Mouse (Mus musculus) left cerebral cortex, postnatal 36 days (tissue): ENCODE measurements at regions not wholly inside any gene's neighbourhood (a gene's known extent, or its start where the extent isn't known, plus 50 kb on each side); places are given as distances from the start of the nearest gene placed in this dataset.
A peak's percentile ranks its signal among the peaks of the same experiment; 100 is the strongest.

Source experiments
- DNase-seq, 2 experiments: peaks; one replicate each; pipeline ENCODE4 v3.0.0; 2021 to 2022; ENCODE audit warnings: low spot score in 2 of 2, mixed read lengths in 1 of 2
- intact Hi-C: fragments of 180-260 bp; cut with DNase I; formaldehyde crosslinking; loops from one replicate; pipeline ENCODE4 v1.15.1; 2025

DNA sequence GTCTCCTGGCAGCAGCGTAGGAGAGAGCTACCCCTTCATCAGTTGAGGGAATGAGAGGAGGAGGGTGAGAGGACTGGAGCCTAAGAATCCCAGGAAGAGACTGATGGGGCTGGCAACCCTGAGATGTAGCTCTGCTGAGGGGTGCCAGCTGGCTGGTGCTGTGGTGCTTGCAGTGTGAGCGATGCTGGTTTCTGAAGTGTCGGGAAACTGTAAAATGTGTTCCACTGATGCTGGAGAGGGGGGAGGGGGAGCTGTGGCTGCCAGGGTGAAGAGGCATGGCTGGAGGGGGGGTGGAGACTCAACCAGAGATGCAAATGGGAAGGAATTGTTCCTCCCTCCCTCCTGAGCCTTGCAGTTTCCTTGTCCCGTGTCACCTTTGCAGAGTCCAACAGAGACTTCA, 102.0 kb upstream of the Max start:
- DNase-seq: no peak
- intact Hi-C loops: no loop called here

DNA sequence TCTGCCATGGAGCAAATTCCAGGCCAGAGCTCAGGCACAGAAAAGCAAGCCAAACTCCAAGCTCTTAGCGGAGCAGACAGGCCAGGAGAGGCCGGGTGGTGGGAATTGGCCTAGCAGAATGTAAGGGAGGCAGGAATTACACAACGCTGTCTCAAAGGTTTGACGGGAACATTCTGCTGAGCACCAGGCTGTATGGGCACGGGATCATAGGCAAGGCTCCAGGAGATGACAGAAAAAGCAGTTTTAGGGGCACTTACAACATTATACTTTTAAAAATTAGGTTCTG, 99.5 kb upstream of the Max start:
- DNase-seq: no peak
- intact Hi-C loops: no loop called here

DNA sequence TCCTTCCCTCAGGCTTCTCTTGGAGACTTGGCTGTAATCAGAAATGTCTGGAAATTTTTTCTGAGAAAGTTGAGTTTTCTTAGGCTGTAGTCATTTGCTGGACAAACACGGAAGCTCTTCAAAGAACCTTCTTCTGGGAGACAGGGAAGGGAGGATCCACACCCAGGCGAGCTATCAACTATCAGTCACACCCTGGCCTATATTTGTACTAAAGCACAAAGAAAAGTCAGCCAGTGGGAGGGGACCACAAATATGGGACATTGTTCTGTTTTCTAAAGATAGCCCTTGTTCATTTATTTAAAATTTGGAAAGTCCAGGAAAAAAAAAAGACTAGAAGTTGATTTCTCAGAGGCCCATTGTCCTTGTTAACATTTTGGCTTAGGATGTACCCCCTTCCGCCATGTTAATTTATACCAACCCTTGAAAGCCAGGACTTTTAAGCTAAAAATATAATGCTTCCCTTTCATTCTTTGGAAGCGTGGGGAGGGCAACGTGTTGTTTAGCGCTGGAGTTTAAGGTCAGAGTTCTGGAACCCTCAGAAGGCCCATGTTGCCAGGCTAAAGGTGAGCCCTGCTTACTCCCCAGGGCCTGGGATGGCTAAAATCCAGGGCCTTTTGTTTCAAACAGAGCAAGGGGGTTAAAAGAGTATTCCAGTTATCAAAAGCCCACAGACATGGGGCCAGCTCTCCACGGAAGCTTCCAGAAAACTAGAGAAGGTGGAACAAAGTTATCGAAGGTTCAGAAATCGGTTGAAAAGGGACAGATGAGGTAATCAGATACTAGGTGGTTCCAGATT, 99.0 kb upstream of the Max start:
- intact Hi-C loops: no loop called here
- DNase-seq: no peak

DNA sequence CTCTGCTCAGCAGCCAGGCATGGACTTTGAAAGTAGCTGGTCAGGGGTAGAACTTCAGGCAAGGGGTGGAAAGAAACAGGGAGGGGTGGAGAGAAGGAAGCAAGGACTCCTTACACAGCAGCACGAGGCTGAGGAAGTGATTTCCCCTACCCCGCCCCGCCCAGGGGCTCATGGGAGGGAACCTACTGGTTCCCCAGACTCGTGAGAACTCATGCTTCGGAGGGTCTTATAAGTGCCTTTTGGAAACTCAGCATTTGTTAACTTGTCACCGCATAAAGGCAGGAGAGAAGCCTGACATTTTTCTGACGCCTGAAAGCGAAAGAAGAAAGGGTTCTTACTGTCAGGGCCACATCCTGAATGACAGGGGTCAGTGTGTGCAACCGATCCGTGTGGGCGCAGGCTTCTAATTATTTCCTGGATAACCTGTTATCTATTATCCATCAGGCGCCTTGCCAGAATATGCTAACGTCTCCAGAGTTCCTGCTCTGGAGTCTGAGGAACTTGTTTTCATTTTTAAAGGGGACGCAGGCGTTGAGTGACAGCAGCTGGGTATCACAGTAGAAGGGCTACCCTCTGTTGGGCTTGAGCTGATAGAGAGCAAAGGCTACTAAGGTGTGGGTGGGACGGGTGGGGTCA, 98.2 kb upstream of the Max start:
- intact Hi-C loops: no loop called here
- no peak for DNase-seq

DNA sequence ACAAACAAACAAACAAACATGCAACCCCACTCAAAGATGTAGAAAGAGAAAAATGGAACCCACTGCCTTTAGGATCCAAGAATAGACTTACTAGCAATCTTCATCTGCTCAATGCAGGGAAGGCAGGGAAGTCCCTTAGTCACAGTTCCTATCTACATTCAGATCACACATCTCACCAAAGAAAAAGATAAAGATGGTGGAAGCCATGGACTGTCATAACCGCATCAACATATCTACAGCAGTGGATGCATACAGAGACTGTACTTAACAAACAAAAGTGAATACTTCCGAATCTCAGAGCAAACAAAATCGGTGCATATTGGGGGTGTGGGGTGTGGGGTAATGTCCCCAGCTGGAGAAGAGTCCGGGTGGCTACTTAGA, 97.7 kb upstream of the Max start:
- DNase-seq: no peak
- intact Hi-C loops: no loop called here

DNA sequence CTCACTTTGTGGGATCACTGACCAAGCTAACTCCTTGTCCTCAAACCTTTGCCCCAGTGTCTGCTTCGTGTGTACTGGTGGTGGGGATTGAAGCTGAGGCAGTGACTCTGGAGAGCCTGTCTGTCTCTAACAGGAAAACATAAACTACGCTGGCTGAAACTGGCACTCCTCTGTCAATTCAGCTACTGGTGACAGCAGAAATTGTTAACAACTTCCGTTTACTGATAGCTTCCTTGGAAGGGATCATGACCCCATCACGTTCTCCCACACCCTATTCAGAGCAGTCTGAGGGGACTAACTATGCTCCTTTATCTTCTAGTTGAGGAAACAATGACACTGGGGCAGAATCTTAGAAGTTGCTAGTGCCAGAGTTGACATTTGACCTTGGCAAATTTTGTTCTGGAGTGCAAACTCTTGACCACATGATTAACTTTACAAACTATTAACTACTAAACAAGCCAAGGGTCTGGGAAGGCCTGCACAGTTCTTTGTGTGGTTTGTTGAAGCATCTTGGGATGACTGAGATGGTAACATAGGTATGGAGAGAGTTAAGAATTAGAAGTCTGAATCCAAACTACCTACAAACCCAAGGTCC, 96.7 kb upstream of the Max start:
- DNase-seq: no peak
- intact Hi-C loops: no loop called here

DNA sequence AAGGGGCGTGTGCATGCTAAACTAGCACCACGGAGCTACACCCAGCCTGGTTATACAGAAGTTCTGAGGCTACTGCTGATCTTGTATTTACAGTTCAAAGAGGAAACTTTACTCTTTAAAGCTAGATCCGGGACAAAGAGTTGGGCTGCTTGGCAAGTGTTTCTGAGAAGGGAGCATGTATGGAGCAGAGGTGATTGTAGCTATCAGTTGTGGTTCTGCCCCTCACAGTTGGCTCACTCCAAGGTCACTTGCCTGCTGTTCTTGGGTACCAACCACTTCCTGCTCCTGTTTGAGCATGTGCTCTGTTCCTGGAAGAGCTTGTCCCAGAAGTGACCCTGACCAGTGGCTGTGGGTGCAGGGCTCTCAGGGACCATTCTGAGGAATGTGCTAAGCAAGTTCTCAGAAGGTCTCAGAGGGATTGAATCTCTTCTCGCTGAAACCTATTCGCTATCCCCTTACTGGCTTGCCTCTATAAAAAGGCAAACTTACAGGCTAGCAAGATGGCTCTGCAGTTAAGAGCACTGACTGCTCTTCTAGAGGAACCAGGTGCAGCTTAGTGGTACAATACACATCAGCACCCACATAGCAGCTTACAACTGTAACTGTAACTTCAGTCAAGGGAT, 94.9 kb upstream of the Max start:
- intact Hi-C loops: no loop called here
- DNase-seq: no peak

DNA sequence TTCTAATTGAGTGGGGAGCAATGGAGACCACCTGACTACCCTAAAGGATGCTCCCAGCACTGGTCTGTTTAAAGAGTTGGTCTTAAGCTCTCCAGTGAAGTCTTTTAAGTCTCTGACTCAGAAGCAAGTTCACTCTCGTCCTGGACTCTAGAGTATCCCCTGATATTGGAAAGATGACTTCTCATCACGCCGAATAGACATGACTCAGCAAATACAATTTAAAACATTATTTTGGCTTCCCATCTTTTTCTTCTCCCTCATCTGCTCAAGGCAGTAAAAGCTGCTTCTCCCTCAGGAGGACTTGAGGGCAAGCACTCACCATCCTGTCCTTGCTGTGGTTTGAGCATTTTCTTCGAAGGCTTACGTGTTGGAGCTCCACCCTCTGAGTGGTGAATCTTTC, 92.7 kb upstream of the Max start:
- intact Hi-C loops: no loop called here

DNA sequence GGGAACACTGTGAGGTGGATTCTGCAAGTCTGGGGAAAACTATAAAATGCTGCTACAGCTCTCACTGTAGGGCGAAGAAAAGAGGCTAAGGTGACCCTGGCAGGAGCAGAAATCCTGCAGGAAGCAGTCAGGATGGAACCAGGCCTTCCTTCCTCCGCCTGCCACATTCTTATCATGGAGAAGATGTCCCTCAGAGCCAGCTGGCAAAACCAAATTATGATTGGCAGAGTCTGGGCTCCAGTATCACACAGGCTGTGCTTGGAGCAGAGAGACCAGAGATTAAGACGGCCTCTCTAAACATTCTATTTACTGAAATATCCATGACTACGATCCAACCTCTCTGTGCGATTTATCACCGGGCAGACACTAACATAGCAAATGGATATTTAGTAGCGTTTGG, 92.2 kb upstream of the Max start:
- intact Hi-C loops: no loop called here
- no peak for DNase-seq

More for the DNA sequence above, 92.7 kb upstream of the Max start:
- no peak for DNase-seq

DNA sequence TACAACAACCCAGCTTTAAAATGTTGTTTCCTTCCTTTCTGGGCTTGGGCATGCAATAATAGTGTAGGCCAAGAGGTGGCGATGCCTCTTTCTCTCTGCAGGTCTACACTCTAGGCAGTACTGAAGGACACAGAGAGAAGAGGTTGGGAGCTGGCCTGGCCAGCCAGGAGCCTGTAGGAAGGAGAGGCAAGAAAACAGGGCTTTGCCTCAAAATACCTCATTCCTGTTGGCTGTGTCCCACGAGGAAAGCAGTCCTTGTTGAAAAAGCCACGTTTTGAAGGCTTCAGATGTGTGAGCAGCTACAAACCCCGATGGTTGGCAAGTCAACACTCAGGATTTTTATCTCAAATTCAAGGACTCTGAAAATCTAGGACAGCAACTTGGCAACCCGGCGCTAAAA, 90.9 kb upstream of the Max start:
- intact Hi-C loops: no loop called here

DNA sequence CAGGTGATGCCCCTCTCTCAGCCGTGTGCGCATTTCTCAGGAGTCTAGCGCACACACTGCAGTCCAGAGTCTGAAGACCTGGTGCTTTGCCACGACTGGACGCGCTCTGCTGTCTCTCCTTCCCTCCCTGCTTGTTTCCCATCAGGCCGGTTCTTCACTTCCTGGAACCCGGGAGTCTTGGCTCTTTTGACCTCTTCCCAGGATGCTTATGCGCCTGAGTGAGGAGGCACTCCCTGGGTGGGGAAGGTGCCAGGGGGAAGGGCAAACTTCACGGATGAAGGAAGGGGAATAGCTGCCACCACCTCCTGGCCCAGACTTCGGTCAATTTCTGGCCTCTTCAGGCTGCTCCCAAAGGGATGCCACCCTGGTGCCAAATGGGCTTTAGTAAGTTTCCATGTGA, 86.4 kb upstream of the Max start:
- intact Hi-C loops: no loop called here
- no peak for DNase-seq

More for the DNA sequence above, 90.9 kb upstream of the Max start:
- peak; percentile 27 to 37 for DNase-seq

DNA sequence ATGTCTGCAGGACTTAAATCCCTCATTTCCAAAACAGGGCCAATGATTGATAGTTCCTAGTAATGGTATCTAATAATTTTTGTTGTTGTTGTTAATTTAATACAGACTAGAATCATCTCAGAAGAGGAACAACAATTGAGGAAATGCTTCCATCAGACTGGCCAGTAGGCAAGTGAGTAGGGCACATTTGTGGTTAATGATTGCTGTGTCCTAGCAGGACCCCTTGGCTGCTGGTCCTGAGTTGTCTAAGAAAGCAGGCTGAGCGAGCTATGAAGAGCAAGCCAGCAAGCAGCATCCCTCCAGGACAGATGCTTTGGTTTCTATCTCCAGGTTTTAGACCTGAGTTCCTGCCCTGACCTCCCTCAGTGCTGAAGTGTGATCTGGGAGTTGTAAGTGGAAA, 85.3 kb upstream of the Max start:
- no peak for DNase-seq
- intact Hi-C loops: no loop called here

DNA sequence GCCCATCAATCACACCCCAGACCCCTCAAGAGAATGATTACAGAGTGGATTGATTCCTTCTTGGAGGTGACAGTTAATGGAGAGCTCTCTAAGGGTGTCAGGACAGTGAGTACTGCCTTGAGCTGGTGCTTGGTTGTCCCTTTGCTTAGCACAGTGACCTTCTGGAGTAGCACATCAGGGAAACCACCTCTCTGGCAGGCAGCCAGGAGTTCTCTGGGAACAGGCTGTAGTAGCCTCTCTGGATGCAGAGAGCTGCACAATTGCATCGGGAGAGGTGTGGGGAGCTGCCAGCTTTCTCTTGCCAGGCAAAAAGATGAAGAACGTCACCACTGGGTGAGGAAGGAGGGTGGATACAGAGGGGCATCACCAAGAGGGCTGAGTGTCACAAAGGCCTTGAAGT, 84.0 kb upstream of the Max start:
- intact Hi-C loops: no loop called here
- no peak for DNase-seq

DNA sequence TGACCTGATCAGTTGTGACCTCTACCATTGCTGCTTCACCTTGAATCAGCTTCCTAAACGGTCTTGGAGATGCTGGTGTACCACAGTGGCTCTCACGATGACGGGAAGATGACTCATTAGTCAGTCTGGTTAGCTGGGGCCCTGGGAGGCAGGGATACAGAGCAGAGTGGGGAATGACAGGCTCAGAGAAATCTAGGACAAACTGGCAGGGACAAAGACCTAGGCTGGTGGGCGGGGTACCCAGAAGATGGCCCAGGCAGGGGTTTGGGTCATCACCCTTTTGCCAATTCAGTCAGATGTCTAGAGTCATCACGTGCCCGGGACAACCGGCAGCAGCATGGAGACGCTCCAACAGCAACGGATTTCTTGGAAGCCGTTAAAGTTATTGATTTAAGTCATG, 83.4 kb upstream of the Max start:
- intact Hi-C loops: no loop called here
- no peak for DNase-seq

DNA sequence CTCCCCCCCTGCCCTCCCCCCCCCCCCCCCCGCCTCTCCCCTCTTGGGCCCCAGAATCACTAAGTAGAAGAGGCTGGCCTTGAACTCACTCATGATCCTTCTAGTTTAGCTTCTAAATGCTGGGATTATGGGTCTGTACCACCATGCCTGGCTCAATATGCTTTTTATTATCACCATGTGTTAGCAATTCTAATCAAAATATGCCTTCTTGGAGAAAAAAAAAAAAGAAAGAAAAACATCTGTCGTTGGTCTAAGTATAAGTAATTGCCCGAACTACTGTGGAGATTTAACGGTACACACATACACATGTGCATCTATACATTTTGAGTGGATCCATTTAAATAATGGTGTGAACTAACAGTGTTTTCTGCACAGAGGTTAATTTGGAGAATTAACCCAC, 80.4 kb upstream of the Max start:
- intact Hi-C loops: no loop called here
- no peak for DNase-seq

DNA sequence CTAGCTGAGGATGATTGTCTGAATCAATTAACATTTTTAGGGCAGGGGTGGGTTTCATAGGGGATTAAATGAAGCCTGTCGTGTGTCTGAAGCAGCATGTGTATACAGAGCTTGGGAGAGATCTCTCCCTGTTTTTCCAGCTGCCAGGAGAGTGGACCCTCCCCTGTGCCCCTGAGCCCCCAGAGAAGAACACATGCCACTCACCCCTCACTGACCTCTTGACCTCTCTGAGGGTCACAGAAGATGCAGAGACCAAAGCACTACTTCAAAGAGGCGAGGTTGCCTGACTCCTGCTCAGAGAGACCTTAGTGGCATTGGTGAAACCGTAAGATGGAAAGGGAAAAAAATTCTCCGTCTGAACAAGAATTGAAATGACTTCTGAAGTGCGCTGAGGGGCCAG, 79.1 kb upstream of the Max start:
- intact Hi-C loops: no loop called here
- DNase-seq: no peak

DNA sequence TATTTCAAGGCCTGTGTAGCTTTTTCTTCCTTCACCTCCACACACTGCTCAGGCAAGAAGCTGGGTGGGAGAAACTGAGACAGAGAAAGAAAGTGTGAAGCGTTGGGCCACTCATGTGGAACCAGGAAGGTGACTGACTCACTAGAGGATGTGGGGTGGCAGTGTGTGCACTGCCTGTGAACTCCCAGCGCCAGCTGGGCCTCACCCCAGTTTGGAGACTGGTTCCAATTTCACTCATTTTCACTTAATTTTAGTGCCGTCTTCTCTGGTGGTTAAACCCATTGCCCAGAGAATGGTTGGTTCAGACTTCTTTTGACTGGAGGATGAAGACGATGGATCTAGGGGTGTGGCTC, 77.9 kb upstream of the Max start:
- DNase-seq: no peak
- intact Hi-C loops: no loop called here

DNA sequence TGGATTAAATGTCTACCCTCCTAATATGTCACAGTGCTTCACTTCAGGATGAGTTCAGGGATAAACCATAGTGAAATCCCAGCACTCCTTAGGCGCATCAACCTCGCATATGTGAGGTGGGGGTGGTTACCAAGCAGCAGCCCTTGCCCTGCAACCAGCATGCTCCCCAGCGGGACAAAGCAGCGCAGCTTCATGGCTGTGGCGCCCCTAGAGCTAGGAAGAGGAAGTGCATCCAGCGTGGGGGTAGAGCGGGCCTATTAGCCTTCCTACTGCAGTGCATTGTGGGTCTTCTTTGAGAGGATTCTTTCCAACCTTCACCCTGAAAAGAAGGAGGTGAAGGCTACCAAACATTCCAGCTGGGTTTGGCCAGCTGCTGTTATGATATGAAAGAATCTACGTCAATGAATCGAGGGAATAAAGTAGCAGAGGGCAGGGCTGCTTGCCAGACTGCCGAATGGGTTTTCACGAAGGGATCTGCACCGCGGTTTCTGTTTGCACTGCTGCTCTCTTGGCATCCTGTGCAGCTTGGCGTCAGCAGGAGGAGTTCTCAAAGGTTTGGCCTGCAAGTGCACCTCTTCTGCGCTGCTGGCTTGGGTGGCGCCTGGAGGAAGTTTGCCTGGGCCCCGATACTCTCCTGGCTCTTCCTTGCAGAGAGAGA, 77.4 kb upstream of the Max start:
- DNase-seq: no peak
- intact Hi-C loops: no loop called here

DNA sequence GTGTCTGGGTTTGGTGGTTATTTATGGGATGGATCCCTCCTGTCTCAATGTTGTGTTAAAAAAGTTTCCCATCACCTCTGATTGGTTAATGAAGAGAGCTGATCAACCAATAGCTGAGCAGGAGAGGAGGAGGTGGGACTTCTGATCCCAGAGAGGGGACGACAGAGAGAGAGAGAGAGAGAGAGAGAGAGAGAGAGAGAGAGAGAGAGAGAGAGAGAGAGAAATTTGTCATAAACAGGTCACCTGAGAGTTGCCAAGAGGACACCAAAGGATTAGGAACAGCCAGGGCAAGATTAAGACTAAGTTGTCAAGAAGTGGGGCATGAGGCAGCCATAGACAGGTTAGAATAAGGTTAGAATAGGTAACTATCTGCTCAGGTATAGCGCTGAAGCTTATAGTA, 73.7 kb upstream of the Max start:
- intact Hi-C loops: no loop called here

DNA sequence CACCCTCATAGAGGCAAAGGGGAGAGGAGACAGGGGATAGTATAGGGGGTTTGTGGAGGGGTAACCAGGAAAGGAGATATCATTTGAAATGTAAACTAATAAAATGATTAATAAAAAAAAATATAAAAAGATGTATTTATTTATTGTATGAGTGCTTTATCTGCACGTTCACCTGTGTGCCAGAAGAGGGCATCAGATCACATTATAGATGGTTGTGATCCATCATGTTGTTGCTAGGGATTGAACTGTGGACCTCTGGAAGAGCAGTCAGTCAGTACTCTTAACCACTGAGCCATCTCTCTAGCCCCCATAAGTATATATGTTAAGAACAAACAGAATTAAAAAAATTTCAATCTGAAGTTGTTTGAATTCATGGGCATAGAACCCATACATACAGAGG, 69.4 kb upstream of the Max start:
- no peak for DNase-seq
- intact Hi-C loops: no loop called here

More for the DNA sequence above, 73.7 kb upstream of the Max start:
- DNase-seq: no peak

DNA sequence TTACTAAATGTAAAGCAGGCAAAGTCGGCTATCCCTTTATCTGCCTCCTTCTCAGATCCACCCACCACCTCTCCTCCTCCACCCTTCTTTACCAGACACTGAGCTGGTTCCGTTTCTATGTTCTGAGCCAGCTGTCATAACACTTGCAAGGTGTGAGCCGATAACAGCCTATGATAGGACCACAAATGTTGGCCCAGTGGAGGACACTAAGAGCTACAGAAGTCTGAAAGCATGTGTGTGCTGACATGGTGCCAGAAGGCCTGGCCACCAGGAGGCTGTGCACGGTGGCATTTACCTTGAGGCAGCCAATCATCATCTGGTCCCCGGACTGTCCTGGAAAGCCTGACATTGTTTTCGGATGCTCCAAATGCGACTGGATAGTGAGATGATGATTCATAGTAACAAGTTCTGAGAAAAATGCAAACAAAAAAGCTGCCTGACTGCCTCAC, 63.5 kb upstream of the Max start:
- peak; percentile 36 to 45 for DNase-seq

More for the DNA sequence above, 63.5 kb upstream of the Max start:
- intact Hi-C loops: no loop called here
